Mouse (Mus musculus): ENCODE measurements around the gene Sectm1a.
A peak's percentile ranks its signal among the peaks of the same experiment; 100 is the strongest.
"Not testable (repeated sequence)": the region's sequence is repeated elsewhere in the genome, so short reads cannot be mapped to it uniquely, and the experiment has no call there.

Sectm1a gene

DNA sequence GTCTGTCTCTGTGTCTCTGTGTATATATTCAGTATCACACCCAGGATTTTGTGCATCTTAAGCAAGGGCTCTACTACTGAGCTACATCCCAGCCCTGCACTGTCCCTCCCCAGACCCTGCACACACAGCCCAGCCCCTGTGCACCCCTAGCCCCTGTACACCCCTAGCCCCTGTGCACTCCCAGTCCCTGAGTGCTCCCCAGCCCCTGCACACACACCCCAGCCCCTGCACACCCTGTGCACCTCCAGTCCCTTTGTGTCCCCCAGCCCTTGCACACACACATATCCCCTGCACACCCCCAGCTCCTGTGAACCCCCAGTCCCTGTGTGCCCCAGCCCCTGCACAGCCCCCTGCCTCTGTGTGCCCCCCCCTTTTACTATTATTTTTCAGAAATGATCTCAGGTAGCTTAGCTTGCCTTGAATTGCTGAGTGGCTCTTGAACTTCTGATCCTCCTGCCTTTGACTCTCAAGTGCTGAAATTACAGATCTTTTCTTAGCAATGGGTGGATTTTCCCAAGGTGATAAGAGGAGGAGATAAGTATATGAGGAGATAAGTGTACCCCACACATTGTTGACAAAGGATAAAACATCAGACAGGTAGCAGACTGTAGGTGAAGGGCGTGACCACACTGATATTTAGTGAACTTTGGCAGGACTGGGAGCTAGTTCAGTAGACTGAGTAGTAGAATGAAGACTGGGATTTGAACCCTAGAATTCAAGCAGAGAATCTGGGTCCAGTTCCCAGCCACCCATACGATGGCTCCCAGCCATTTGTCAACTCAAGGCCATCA is 8.9 kb upstream of the Sectm1a start:
- DNase-seq (ENCODE audit: low read depth, low spot score): no peak

DNA sequence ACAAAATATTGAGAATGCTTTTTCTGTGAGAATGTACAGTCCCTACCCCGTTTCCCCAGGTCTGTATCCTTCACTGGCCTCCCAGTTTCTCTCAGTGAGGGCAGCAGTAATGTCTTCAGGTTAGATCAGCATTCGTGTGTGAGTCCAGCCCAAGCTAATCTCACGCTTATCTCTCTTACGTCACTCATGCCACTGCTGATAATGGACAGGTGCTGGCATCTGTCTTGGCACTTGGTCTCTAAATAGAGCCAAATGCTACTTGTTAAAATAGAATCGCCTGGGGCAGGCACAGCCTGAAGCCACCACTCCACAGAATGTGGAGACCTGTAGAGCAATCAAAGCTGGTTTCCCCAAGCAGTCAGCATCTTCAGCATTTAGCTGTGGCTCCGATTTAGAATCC is 8.0 kb upstream of the Sectm1a start:
- DNase-seq (ENCODE audit: low read depth, low spot score): no peak

- DNase-seq (ENCODE audit: low read depth, low spot score): no peak
Observed at GRCm38 (mm10) chr11:121086296-121086695, 5.3 kb upstream of the Sectm1a start.

GRCm38 (mm10) chr11:121085181-121085580 is 4.2 kb upstream of the Sectm1a start:
- no peak for DNase-seq (ENCODE audit: low read depth, low spot score)

GRCm38 (mm10) chr11:121082857-121083500 is 2.0 kb upstream of the Sectm1a start:
- no peak for DNase-seq (ENCODE audit: low read depth, low spot score)

GRCm38 (mm10) chr11:121082250-121082649 is 1.2 kb upstream of the Sectm1a start:
- DNase-seq (ENCODE audit: low read depth, low spot score): no peak

- no peak for DNase-seq (ENCODE audit: low read depth, low spot score)
Observed at GRCm38 (mm10) chr11:121080330-121080729, 690 bp downstream of the Sectm1a start.

- no peak for DNase-seq (ENCODE audit: low read depth, low spot score)
Observed at GRCm38 (mm10) chr11:121075655-121076054, 5.4 kb downstream of the Sectm1a start.

DNA sequence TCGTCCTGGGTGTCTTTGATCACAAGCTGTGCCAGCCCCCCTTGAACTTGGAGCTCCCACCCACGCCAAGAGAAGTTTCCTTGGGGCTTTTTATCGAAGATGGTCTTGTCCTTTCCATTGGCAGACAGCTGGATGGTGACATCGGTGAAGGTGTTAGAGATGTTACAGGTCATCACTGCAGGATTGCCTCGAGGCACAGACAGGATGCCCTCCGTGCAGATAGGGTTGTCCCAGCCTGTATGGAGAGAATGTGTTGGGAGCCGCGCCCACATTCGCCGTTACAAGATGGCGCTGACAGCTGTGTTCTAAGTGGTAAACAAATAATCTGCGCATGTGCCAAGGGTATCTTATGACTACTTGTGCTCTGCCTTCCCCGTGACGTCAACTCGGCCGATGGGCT is 11.4 kb downstream of the Sectm1a start:
- DNase-seq (ENCODE audit: low read depth, low spot score): not testable (repeated sequence)

- no peak for DNase-seq (ENCODE audit: low read depth, low spot score)
Observed at GRCm38 (mm10) chr11:121067895-121068294, 13.1 kb downstream of the Sectm1a start.

GRCm38 (mm10) chr11:121064197-121064596 is 16.8 kb downstream of the Sectm1a start:
- no peak for DNase-seq (ENCODE audit: low read depth, low spot score)

- DNase-seq (ENCODE audit: low read depth, low spot score): no peak
Observed at GRCm38 (mm10) chr11:121063379-121063778, 17.6 kb downstream of the Sectm1a start, which contains the start of gene Sectm1b. Sectm1b (minus strand) TSS chr11:121063569.

DNA sequence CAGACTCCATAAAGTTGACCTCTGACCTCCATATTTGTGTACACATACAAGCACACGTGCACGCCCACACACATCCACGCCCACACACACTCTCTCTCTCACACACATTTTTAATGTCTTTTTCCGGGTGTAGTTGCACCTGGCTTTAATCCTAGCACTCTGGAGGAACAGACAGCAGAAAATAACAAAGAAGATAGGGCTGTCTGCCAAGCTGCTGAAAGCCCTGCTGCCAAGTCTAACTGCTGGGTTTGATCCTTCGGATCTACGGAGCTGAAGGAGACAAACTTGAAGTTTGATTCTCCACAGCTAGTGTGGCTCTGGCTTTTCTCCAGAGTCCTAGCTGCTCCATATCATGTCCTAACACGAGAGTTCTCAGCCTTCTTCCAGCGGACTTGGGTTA is 19.4 kb downstream of the Sectm1a start:
- DNase-seq (ENCODE audit: low read depth, low spot score): no peak

DNA sequence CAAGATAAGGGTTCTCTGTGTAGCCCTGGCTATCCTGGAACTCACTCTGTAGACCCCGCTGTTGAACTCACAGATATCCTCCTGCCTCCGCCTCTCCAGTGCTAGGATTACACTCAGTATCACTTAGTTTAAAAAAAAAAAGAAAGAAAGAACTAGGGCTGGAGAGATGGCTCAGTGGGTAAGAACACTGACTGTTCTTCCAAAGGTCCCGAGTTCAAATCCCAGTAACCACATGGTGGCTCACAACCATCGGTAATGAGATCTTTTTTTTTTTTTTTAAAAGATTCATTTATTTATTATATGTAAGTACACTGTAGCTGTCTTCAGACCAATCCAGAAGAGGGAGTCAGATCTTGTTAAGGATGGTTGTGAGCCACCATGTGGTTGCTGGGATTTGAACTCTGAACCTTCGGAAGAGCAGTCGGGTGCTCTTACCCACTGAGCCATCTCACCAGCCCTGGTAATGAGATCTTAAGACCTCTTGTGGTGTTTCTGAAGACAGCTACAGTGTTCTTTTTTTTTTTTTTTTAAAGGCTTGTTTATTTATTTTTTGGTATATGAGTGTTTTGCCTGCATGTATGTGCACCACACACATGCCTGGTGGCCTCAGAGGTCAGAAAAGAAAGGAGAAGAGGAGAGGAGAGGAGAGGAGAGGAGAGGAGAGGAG is 20.5 kb downstream of the Sectm1a start:
- DNase-seq (ENCODE audit: low read depth, low spot score): not testable (repeated sequence)

DNA sequence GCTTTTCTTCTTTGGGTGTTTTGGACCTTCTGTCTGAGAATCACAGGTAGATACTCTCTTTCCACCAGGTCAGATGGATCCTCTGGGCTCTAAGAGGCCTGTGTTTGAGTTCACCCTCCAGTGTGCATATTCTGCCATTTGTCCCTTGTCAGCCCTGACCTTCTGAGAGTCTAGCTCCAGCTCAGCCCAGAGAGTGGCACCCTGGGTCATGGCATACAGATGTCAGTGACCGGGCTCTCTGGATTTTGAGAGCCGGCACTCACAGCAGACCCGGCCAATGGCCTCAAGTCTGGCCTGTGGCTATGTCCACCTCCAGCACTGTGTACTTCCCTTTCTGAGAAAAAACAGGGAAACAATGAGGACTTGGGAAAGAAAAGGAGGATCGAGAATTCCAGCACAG is 21.5 kb downstream of the Sectm1a start:
- no peak for DNase-seq (ENCODE audit: low read depth, low spot score)

DNA sequence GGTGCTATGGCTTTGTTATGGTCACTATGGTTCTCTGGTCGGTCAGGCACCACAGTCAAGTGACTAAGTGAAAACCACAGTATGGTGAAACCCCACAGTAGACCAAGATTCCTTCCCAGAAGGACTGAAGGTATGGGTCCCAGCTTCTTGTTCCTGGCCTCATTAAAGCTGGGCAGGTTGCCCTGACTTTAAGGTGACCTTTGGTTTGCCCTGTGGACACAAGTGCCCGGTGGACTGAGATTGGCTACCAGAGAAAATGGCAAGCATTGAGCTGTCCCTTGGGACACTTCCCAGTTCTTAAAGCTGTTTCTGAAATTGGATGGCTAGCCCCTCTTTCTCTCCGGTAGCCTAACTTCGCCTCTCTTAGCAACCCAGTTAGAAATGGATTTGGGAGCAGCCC is 22.1 kb downstream of the Sectm1a start:
- DNase-seq (ENCODE audit: low read depth, low spot score): no peak

DNA sequence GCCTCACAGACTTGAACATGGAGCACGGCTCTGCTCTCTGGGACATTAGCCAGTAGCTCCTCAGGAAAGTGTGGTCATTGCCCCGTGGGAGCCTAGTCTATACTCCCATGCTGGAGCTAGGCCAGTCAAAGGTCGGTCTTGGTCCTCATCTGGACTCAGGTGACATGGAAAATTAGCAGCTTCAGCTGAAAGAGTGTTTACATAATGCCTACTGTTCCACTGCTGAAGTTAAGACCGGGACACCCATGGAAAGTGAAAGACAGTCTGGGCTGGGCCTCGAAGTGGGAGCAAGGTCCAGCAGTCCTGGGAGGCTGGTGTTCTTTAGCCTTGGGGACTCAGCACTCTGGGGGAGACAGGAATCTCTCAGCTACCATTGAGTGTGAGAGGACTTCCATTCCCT is 22.9 kb downstream of the Sectm1a start:
- DNase-seq (ENCODE audit: low read depth, low spot score): no peak

DNA sequence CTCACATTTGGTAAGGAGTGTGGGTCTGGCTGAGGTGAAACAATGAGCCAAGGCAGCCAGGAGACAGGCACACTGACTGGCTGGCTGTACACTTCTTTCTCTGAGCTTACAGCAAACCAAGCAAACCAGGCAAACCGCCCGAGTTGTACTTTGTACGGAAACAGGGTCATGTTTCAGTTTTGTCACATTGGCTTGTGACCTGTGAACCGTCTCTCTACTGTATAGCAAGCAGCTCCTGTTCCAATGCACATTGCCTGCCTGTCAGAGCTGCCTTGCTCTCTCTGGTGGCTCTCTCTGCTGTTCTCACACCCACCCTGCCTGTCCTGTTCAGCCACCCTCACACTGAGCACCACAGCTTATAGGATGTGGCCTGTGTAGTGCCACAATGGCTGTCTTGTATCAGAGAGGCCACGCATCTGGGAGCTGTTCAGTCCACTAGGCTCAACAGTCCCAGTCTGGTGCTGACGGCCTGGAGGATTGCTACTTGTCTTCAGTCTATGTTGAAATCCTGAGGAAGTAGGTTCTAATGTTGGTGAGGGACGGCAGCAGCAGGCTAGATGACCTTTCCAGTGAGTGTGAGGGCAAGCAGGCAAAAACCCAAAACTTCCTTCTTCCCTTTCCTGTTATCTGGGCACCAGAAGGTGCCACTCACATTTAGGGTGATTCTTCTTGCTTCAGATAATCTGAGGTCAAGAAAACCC is 24.3 kb downstream of the Sectm1a start:
- no peak for DNase-seq (ENCODE audit: low read depth, low spot score)

DNA sequence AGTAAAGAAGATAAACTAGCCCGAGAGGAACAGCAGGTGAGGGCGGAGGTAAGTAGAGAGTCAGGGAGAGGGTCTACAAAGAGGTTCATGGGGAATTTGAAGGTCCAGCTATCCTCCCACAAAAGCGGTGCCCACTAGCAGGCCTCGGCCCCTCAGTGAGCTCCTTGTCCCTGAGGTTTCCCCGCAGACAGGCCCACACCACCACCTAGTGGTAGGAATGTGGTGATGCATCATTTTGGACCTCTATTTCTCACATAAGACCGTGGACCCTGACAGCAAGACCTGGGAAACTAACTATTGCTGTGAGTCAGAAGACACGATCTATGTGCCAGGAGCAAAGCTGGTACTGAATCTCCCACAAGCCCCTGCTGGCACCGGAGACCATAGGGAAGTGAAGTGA is 27.5 kb downstream of the Sectm1a start:
- DNase-seq (ENCODE audit: low read depth, low spot score): peak; percentile 61

DNA sequence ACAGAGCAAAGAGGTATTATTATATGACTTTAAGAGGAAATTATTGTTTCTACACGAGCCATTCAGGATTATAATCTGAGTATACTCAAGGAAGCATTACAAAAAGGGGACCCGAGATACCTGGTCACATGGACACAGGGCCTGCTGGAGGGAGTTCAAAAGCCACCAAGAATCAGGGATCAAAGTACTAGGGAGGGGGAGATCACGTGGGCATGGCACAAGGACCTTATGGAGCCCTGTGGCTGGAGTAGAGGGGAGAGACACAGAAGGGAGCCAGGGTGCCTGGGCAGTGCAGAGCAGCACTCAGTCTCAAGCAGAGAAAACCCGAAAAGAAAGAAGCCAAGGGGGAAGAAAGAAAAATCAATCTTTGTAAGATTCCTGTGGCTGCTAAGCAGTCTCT is 28.6 kb downstream of the Sectm1a start:
- no peak for DNase-seq (ENCODE audit: low read depth, low spot score)

DNA sequence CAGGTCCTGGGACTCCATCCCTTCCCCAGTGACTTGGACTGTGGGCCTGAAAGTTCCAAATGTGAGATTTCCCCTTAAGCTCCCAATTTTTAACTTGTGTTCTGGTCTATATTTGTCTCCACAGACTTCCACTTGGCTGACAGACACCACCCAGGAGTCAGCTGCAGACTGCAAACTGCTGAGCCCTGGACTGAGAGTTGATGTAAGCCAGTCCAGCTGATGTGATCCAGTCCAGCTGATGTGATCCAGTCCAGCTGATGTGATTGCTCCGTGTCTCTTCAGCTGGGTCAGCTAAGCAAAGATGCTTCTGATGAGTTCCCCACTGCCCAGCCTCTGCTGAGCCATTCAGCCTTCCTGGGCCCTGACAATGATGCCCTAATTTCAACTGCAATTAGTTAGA is 29.2 kb downstream of the Sectm1a start:
- no peak for DNase-seq (ENCODE audit: low read depth, low spot score)

DNA sequence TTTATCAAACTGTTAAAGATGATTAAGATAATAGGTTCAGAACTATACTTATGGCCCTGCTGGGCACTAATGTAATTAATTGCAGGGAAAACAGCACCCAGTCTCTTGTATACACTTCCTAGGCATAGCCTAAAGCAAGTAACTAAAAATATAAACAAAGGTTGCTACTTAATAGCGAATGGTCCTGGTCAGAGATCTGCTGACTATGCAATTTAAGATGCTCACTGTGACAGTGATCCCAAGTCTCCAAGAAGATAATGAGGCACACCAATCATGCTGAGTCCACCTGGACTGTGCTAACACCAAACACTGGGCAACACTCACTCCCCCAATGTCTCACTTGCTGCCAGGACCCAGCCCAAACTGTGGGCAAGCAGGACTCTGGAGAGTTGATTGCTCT is 31.2 kb downstream of the Sectm1a start:
- DNase-seq (ENCODE audit: low read depth, low spot score): no peak
